Mouse (Mus musculus): ENCODE data around the gene Cacna1d. TPM values are rescaled to one million over a fixed set of nuclear protein-coding genes. Genes with fewer than 3 reads are reported as not detected.

The Cacna1d gene
- polyA plus RNA-seq, 1 experiment from 2014 or later = 4.5 TPM

DNA sequence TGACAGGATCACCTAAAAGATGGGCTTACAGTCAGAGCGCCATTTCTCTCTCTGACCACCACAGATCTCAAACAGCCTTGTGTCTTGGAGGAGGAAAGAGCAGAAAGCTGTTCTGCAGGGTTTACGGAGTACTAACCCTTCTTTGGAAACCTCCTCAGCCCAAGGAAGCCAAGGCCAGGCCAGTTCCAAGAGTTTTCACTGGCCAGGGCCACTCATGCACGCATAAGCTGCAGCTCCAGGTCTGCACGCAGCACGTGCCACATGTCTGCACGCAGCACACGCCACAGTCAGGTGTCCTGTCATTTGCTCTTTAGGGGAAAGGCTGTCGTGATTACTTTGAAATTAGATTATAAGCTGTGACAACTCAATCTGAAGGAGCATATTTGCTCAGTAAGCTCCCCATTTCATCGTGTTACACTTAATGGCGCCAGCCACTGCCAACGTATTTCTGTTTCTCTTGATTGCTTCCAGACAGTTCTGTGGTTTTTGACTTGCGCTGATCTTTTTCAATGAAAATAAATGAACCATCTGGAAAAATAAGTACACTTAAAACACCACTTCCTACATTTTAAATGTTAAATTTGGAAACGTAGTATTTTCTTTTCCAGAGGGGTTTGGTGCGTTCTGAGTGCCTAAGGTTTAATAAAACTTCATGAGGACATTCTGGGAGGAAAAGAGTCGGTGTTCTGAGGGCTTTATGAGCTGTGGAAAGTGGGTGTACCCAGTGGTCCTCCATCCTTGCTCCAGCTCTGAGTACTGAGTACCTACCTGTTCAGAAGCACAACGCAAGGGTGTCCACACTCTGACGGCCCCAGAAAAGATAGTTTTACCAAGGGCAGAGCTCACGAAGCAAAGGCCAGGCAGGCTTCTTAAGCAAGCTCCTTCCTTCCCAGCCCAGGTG, 308.4 kb downstream of the Cacna1d start:
- Histone ChIP-seq H3K36me3 (no peaks in the 10 kb centered on the region), H3K27me3 (no peaks in the 10 kb centered on the region), H3K9ac (no peak overlapping the region), H3K27ac (no peak overlapping the region), H3K4me2 (replicated peaks) (no peak overlapping the region), H3K4me3 (no peak overlapping the region), H3K9me3 (replicated peaks) (no peaks in the 10 kb centered on the region), H3K4me1 (no peaks in the 10 kb centered on the region)
- WGBS = 80% methylated on average over 18 of the region's 18 CpGs
- no peak for ATAC-seq (ENCODE audit: low FRiP score)

GRCm38 (mm10) chr14:30178306-30178705, 312.9 kb downstream of the Cacna1d start:
- ATAC-seq (ENCODE audit: low FRiP score) = no peak
- Histone ChIP-seq H3K4me3 (no peak overlapping the region), H3K9me3 (replicated peaks) (no peaks in the 10 kb centered on the region), H3K9ac (no peak overlapping the region), H3K27me3 (no peaks in the 10 kb centered on the region), H3K27ac (no peak overlapping the region), H3K36me3 (no peaks in the 10 kb centered on the region), H3K4me2 (replicated peaks) (no peak overlapping the region), H3K4me1 (no peaks in the 10 kb centered on the region)
- WGBS = 83% methylated on average over 4 of the region's 4 CpGs

DNA sequence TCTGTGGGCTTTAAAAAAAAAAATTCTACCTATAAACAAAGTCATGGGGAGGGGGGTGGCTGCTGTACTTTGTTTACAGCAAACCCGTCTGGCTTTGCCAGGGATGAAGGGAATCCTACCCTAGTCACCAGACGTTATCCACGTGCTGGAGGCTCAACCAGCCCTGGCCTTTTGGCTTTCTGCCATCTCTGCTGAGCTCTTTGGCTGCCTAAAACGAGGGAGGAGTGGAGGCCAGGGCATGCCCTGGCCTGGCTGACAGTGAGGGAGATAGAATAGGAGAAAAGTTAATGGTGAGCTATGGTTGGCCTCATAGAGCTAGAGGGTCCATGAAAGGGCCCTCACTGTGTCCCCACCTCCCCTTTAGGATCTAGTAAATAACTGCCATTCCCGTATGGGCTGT, 313.4 kb downstream of the Cacna1d start:
- WGBS = 52% methylated on average over 5 of the region's 5 CpGs

GRCm38 (mm10) chr14:30175362-30175761, 315.9 kb downstream of the Cacna1d start:
- no peaks in the 10 kb centered on the region for H3K36me3 ChIP-seq
- no peaks in the 10 kb centered on the region for H3K4me1 ChIP-seq
- H3K4me3 ChIP-seq = no peak overlapping the region
- H3K27ac ChIP-seq = no peak overlapping the region
- 71% methylated on average over 3 of the region's 3 CpGs for WGBS
- ATAC-seq (ENCODE audit: low FRiP score) = no peak
- no peaks in the 10 kb centered on the region for H3K27me3 ChIP-seq
- no peak overlapping the region for H3K4me2 ChIP-seq (replicated peaks)
- H3K9ac ChIP-seq = no peak overlapping the region
- no peaks in the 10 kb centered on the region for H3K9me3 ChIP-seq (replicated peaks)

More for the DNA sequence above, 313.4 kb downstream of the Cacna1d start:
- H3K36me3 ChIP-seq = no peaks in the 10 kb centered on the region
- H3K27ac ChIP-seq = no peak overlapping the region
- no peaks in the 10 kb centered on the region for H3K9me3 ChIP-seq (replicated peaks)
- no peaks in the 10 kb centered on the region for H3K4me1 ChIP-seq
- H3K9ac ChIP-seq = no peak overlapping the region
- ATAC-seq (ENCODE audit: low FRiP score) = no peak
- H3K4me3 ChIP-seq = no peak overlapping the region
- H3K27me3 ChIP-seq = no peaks in the 10 kb centered on the region
- no peak overlapping the region for H3K4me2 ChIP-seq (replicated peaks)

DNA sequence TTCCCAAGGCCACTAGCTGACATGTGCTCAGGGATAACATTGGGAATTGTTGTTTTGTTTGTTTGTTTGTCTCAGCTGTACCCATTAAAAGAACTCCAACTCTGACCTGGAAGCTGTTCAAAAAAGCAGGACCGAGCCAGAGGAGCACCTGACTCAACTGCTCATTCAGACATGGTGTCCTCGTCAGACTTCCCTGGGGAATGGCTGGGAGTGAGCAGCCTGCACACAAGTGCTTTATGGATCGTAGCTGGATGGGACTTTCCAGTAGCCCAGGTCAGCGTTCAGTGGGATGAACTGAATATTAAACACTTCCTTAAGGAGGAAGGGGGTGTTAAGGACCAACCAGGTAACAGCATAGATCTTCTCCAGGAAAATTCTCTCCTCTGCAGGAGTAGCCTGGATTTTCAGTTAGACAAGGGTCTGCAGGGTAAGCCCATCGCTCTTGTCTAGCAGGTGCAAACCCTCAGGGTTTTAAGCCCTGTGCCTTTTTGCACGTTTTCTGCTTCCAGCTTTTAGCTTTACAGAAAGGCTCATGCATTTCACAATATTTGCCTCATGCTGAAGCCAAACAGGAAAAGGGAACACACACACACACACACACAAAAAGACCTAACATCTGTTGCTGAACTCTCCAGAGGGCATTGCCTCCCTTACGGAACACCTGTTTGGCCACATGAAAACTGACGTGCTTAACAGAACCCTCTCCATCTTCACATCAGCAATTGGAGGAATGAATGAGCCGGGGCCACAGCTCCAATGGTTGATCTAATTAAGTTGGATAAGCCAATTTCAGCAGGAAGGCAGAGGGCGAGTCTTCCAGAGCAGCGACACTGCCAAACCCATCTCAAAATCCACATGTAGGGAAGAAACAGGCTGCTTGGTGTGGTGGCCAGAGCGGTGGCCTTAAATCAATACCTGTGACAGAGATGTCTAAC, 318.2 kb downstream of the Cacna1d start:
- no peak for ATAC-seq (ENCODE audit: low FRiP score)
- WGBS = 81% methylated on average over 12 of the region's 12 CpGs
- Histone ChIP-seq H3K4me3 (no peak overlapping the region), H3K9ac (no peak overlapping the region), H3K27ac (no peak overlapping the region), H3K27me3 (no peaks in the 10 kb centered on the region), H3K4me1 (0 out of 2 replicates have a peak, but pooled peaks cover 2% of the 10 kb centered on the region), H3K36me3 (no peaks in the 10 kb centered on the region), H3K9me3 (replicated peaks) (no peaks in the 10 kb centered on the region), H3K4me2 (replicated peaks) (no peak overlapping the region)

DNA sequence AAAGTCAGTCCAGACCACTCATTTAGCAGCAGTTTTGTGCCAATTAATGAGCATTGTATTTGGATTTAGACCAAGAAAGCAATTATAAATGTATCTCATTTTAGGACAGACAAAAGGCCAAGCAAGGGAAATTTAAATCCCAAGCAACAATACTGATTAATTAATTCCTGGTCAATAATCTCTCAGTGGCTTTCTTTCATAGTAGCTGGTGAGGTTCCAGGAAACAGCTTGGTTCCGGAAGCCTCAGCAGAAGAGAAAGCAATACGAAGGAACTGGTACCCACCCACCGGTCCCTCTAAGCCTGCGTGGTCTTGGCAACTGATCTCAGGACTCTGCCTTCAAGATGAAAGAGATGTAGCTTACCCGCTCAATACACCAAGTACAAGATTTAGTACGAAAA, 319.7 kb downstream of the Cacna1d start:
- Histone ChIP-seq H3K4me2 (replicated peaks) (no peak overlapping the region), H3K27ac (no peak overlapping the region), H3K36me3 (no peaks in the 10 kb centered on the region), H3K4me1 (0 out of 2 replicates have a peak, but pooled peaks cover 2% of the 10 kb centered on the region), H3K27me3 (no peaks in the 10 kb centered on the region), H3K9me3 (replicated peaks) (no peaks in the 10 kb centered on the region), H3K4me3 (no peak overlapping the region), H3K9ac (no peak overlapping the region)
- no peak for ATAC-seq (ENCODE audit: low FRiP score)
- 89% methylated on average over 6 of the region's 6 CpGs for WGBS

GRCm38 (mm10) chr14:30171008-30171407, 320.2 kb downstream of the Cacna1d start:
- no peak overlapping the region for H3K4me2 ChIP-seq (replicated peaks)
- no peaks in the 10 kb centered on the region for H3K36me3 ChIP-seq
- 56% methylated on average over 6 of the region's 6 CpGs for WGBS
- ATAC-seq (ENCODE audit: low FRiP score) = no peak
- H3K27ac ChIP-seq = no peak overlapping the region
- no peak overlapping the region for H3K4me3 ChIP-seq
- 0 out of 2 replicates have a peak, but pooled peaks cover 2% of the 10 kb centered on the region for H3K4me1 ChIP-seq
- H3K9ac ChIP-seq = no peak overlapping the region
- no peaks in the 10 kb centered on the region for H3K9me3 ChIP-seq (replicated peaks)
- no peaks in the 10 kb centered on the region for H3K27me3 ChIP-seq

DNA sequence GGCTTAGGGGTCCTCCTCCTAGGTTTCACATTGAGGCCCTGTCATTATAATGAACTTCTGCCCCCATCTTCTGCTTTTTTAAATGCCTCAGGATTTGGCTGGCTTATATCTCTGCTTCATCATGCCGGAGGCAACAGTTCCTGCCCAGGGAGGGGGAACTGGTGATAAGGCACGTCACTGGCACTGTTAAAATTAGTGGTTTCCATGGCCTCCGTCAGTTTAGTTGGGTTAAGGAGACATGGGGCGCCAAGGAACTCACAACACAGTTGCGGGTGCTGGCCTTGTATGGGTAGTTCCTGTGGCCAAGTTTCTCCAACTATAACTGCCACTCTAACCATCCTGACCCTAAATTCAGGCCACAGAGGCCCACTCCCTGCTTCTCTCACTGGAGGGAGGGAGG, 321.8 kb downstream of the Cacna1d start:
- no peaks in the 10 kb centered on the region for H3K36me3 ChIP-seq
- no peak overlapping the region for H3K4me3 ChIP-seq
- no peak overlapping the region for H3K27ac ChIP-seq
- H3K9ac ChIP-seq = no peak overlapping the region
- no peak overlapping the region for H3K4me2 ChIP-seq (replicated peaks)
- ATAC-seq (ENCODE audit: low FRiP score) = no peak
- 87% methylated on average over 5 of the region's 5 CpGs for WGBS
- H3K27me3 ChIP-seq = no peaks in the 10 kb centered on the region
- 0 out of 2 replicates have a peak, but pooled peaks cover 3% of the 10 kb centered on the region for H3K4me1 ChIP-seq
- no peaks in the 10 kb centered on the region for H3K9me3 ChIP-seq (replicated peaks)

GRCm38 (mm10) chr14:30168902-30169301, 322.4 kb downstream of the Cacna1d start:
- Histone ChIP-seq H3K9me3 (replicated peaks) (no peaks in the 10 kb centered on the region), H3K9ac (no peak overlapping the region), H3K4me2 (replicated peaks) (no peak overlapping the region), H3K36me3 (no peaks in the 10 kb centered on the region), H3K4me1 (0 out of 2 replicates have a peak, but pooled peaks cover 9% of the 10 kb centered on the region), H3K27me3 (no peaks in the 10 kb centered on the region), H3K4me3 (no peak overlapping the region), H3K27ac (no peak overlapping the region)
- no peak for ATAC-seq (ENCODE audit: low FRiP score)
- 55% methylated on average over 3 of the region's 3 CpGs for WGBS

DNA sequence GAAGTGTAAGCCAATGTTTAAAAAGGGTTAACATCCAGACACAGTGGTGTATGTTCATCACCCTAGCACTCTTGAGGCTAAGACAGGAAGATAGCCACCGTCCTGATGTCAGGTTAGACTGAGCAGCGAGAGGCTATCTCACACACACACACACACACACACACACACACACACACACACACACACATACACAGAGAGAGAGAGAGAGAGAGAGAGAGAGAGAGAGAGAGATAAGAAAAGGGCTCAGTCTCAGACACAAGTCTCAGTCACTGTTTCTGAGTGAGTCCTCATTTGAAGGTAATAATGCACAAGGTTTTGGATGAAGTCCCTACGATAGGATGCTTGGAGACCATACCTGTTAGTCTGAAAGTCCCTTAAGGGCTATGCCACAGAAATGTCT, 322.9 kb downstream of the Cacna1d start:
- Histone ChIP-seq H3K4me2 (replicated peaks) (no peak overlapping the region), H3K27me3 (no peaks in the 10 kb centered on the region), H3K9me3 (replicated peaks) (no peaks in the 10 kb centered on the region), H3K4me3 (no peak overlapping the region), H3K4me1 (0 out of 2 replicates have a peak, but pooled peaks cover 9% of the 10 kb centered on the region), H3K9ac (no peak overlapping the region), H3K27ac (no peak overlapping the region), H3K36me3 (no peaks in the 10 kb centered on the region)
- no peak for ATAC-seq (ENCODE audit: low FRiP score)
- WGBS = 69% methylated on average over 3 of the region's 3 CpGs

DNA sequence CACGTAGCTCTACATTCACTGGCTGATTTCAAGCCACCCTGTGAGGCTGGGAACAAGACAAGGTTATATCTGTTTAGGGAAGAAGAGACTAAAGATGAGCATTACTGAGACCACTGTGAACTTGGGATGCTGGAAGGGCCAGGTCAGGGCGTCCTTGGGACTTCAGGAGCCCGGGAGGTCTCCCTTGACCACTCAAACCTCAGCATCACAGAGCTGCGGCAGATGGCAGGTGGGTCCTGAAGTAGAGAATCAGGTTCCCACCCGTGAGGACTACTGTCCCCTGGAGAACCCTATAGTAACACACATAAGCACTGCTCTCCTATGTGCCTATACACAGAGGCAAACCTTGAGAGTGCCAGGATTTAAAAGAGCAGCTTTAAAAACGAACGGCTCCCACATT, 323.6 kb downstream of the Cacna1d start:
- no peak overlapping the region for H3K4me2 ChIP-seq (replicated peaks)
- no peak overlapping the region for H3K27ac ChIP-seq
- H3K9ac ChIP-seq = no peak overlapping the region
- no peak overlapping the region for H3K4me3 ChIP-seq
- no peaks in the 10 kb centered on the region for H3K9me3 ChIP-seq (replicated peaks)
- H3K36me3 ChIP-seq = no peaks in the 10 kb centered on the region
- H3K4me1 ChIP-seq = 0 out of 2 replicates have a peak, but pooled peaks cover 9% of the 10 kb centered on the region
- no peaks in the 10 kb centered on the region for H3K27me3 ChIP-seq
- no peak for ATAC-seq (ENCODE audit: low FRiP score)
- 91% methylated on average over 7 of the region's 7 CpGs for WGBS

DNA sequence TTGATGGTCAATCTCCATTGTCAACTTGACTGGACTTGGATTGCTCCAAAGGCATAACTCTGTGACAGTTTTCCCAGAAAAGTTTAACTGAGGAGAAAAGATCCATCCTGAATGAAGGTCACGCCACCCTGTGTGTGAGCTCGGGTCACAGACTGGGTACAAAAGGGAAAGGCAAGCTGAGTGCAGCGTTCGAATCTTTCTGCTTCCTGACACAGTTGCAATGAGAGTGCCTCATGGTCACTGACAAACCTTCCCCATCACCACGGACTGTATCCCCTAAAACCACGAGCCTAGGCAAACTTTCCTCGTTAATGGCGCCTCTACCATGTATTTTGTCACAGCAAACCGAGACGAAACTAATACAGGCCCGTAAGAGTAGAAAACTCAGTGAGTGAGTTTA, 325.2 kb downstream of the Cacna1d start:
- Histone ChIP-seq H3K27ac (no peak overlapping the region), H3K9me3 (replicated peaks) (no peaks in the 10 kb centered on the region), H3K4me2 (replicated peaks) (no peak overlapping the region), H3K27me3 (no peaks in the 10 kb centered on the region), H3K36me3 (no peaks in the 10 kb centered on the region), H3K4me3 (no peak overlapping the region), H3K9ac (no peak overlapping the region), H3K4me1 (0 out of 2 replicates have a peak, but pooled peaks cover 9% of the 10 kb centered on the region)
- ATAC-seq (ENCODE audit: low FRiP score) = no peak
- 90% methylated on average over 11 of the region's 11 CpGs for WGBS

Data from hindbrain, embryonic 12.5 days (tissue).